Comparison of ENCODE assay signal across 16 mouse cellular contexts in genomic region chr11:11528760-11529159, GRCm38 (mm10).
DNase-seq lines count a peak whose midpoint lies in the region; ATAC-seq and TF ChIP-seq lines count a peak whose summit lies in the region.
"Had no signal": no experiment of that assay in that cellular context is flagged by ENCODE, and none has a peak within 500 bp of the region (broad histone marks: within the 10 kb centered on the region; RNA-seq: fewer than 3 reads in every experiment).

No protein-coding gene starts in this region.

- TF ChIP-seq CTCF in MEL (IDR thresholded peaks at IDR 0.05 in 2 of 3, conservative IDR thresholded peaks at IDR 0.05 in 1 of 3; ENCODE audit: control insufficient read depth in 1 of 3, insufficient read depth in 1 of 3, low read depth in 2 of 3, low read length in 3 of 3, poor library complexity in 1 of 3, severe bottlenecking in 1 of 3), result no peak
- TF ChIP-seq CTCF in liver, postnatal 0 days (IDR thresholded peaks at IDR 0.05; ENCODE audit: low read depth), result no peak
- no peak for TF ChIP-seq CTCF in thymus, adult 2 months (IDR thresholded peaks at IDR 0.05; ENCODE audit: borderline replicate concordance, control insufficient read depth, extremely low read depth, insufficient read depth, low read length, poor library complexity)
- TF ChIP-seq CTCF in cerebellum, adult 2 months (IDR thresholded peaks at IDR 0.05; ENCODE audit: borderline replicate concordance, insufficient read depth, low read depth, low read length), result no peak

- intact Hi-C loops in left cerebral cortex, postnatal 14 days (cut with DNase I), result no loop called here

- no peak overlapping the region; the same call in 1 of the 2 replicates for H3K9ac ChIP-seq in MEL (ENCODE audit: control insufficient read depth, low read depth, low read length, poor library complexity, severe bottlenecking)
- no peak overlapping the region for H3K9ac ChIP-seq in liver, postnatal 0 days (replicated peaks)
- H3K9ac ChIP-seq: embryonic facial prominence, embryonic 13.5 days had no signal

- peak overlapping the region; percentile 7; the same call in 1 of the 2 replicates for H3K4me2 ChIP-seq in liver, postnatal 0 days (ENCODE audit: low read depth, low read length)
- H3K4me2 ChIP-seq: embryonic facial prominence, embryonic 13.5 days had no signal

- H3K27me3 ChIP-seq in MEL (ENCODE audit: control insufficient read depth in 1 of 2, insufficient read depth in 2 of 2, low read length in 2 of 2), result no peaks in the 10 kb centered on the region
- H3K27me3 ChIP-seq in liver, postnatal 0 days (ENCODE audit: insufficient read depth, low read length), result no peaks in the 10 kb centered on the region
- H3K27me3 ChIP-seq in thymus, adult 2 months (ENCODE audit: control insufficient read depth, insufficient read depth, low read length), result no peaks in the 10 kb centered on the region
- H3K27me3 ChIP-seq in cerebellum, adult 2 months (ENCODE audit: control insufficient read depth, insufficient read depth, low read length), result no peaks in the 10 kb centered on the region
- H3K27me3 ChIP-seq: embryonic facial prominence, embryonic 13.5 days had no signal

- no peak for TF ChIP-seq RAD21 in MEL (IDR thresholded peaks at IDR 0.05; ENCODE audit: low read depth, low read length)

- peaks cover 22 to 27% of the 10 kb centered on the region in 2 experiments for H3K4me1 ChIP-seq in MEL (ENCODE audit: control insufficient read depth in 1 of 2, insufficient read depth in 2 of 2, low read length in 2 of 2)
- H3K4me1 ChIP-seq in liver, postnatal 0 days (ENCODE audit: insufficient read depth), result 0 out of 2 replicates have a peak, but pooled peaks cover 3% of the 10 kb centered on the region
- H3K4me1 ChIP-seq in thymus, adult 2 months (replicated peaks; ENCODE audit: control insufficient read depth, insufficient read depth, low read length), result peaks cover 11% of the 10 kb centered on the region
- H3K4me1 ChIP-seq in cerebellum, adult 2 months (ENCODE audit: control insufficient read depth, insufficient read depth, low read length), result no peaks in the 10 kb centered on the region
- H3K4me1 ChIP-seq: embryonic facial prominence, embryonic 13.5 days; heart, embryonic 10.5 days had no signal

- no peaks in the 10 kb centered on the region for H3K79me2 ChIP-seq in MEL (ENCODE audit: control insufficient read depth, insufficient read depth, low read length, poor library complexity)

- DNase-seq in CD4-positive, CD25-positive, alpha-beta regulatory T cell, adult 2 months (ENCODE audit: low read depth, low spot score), result peak; percentile 73
- DNase-seq in MEL (ENCODE audit: low read depth, low spot score), result peak; percentile 41
- DNase-seq in liver, postnatal 0 days, result no peak
- DNase-seq in thymus, adult 2 months, result peak; percentile 72
- DNase-seq in cerebellum, adult 2 months, result no peak
- DNase-seq in cerebellum, adult 9-10 months, result no peak
- DNase-seq in left cerebral cortex, postnatal 14 days (ENCODE audit: low spot score in 2 of 2), result no peak
- DNase-seq: cerebellum, adult 9-11 months; heart, postnatal 36 days; kidney, adult 11 months; kidney, postnatal 36 days; layer of hippocampus, postnatal 36 days had no signal

- WGBS in liver, postnatal 0 days (ENCODE audit: insufficient replicate concordance), result 38% methylated on average over 11 of the region's 11 CpGs
- 3% methylated on average over 11 of the region's 11 CpGs for WGBS in thymus, adult 2 months
- 69% methylated on average over 11 of the region's 11 CpGs for WGBS in cerebellum, adult 2 months

- H3K9me3 ChIP-seq in MEL (replicated peaks; ENCODE audit: insufficient read depth, low read length), result no peaks in the 10 kb centered on the region
- no peaks in the 10 kb centered on the region for H3K9me3 ChIP-seq in liver, postnatal 0 days (ENCODE audit: low read length)
- H3K9me3 ChIP-seq: embryonic facial prominence, embryonic 13.5 days; heart, embryonic 10.5 days had no signal

- no peak for TF ChIP-seq POLR2A in MEL (IDR thresholded peaks at IDR 0.05; ENCODE audit: control insufficient read depth in 1 of 2, insufficient read depth in 1 of 2, low read depth in 1 of 2, low read length in 2 of 2, poor library complexity in 1 of 2)
- no peak for TF ChIP-seq POLR2A in thymus, adult 2 months (IDR thresholded peaks at IDR 0.05; ENCODE audit: control insufficient read depth, extremely low read depth, insufficient read depth, low read length, poor library complexity)
- no peak for TF ChIP-seq POLR2A in cerebellum, adult 2 months (IDR thresholded peaks at IDR 0.05; ENCODE audit: borderline replicate concordance, insufficient read depth, low read length)

- H3K4me3 ChIP-seq in MEL (ENCODE audit: control insufficient read depth in 1 of 2, insufficient read depth in 1 of 2, low read depth in 2 of 2, low read length in 2 of 2), result no peak overlapping the region
- no peak overlapping the region for H3K4me3 ChIP-seq in liver, postnatal 0 days (ENCODE audit: low read depth, low read length)
- H3K4me3 ChIP-seq in thymus, adult 2 months (ENCODE audit: control insufficient read depth, insufficient read depth, low read length), result no peak overlapping the region; the same call in 1 of the 2 replicates
- H3K4me3 ChIP-seq in cerebellum, adult 2 months (replicated peaks; ENCODE audit: insufficient read depth, low read depth, low read length), result no peak overlapping the region
- H3K4me3 ChIP-seq: embryonic facial prominence, embryonic 13.5 days; heart, embryonic 10.5 days had no signal

- ATAC-seq in liver, postnatal 0 days, result no peak
- ATAC-seq: forebrain, embryonic 14.5 days had no signal

- TF ChIP-seq EP300 in MEL (IDR thresholded peaks at IDR 0.05; ENCODE audit: low read depth in 1 of 2, low read length in 2 of 2), result no peak
- no peak for TF ChIP-seq EP300 in liver, postnatal 0 days (IDR thresholded peaks at IDR 0.05; ENCODE audit: low read depth)

- no peak overlapping the region for H3K27ac ChIP-seq in MEL (ENCODE audit: control insufficient read depth, low read depth, low read length)
- no peak overlapping the region for H3K27ac ChIP-seq in liver, postnatal 0 days (ENCODE audit: low read depth)
- H3K27ac ChIP-seq in thymus, adult 2 months (ENCODE audit: control insufficient read depth, insufficient read depth, low read length), result peak overlapping the region; percentile 88
- no peak overlapping the region for H3K27ac ChIP-seq in cerebellum, adult 2 months (ENCODE audit: insufficient read depth, low read length)
- H3K27ac ChIP-seq: embryonic facial prominence, embryonic 13.5 days; heart, embryonic 10.5 days; macrophage had no signal

- H3K36me3 ChIP-seq in MEL (ENCODE audit: control insufficient read depth in 1 of 2, insufficient read depth in 2 of 2, low read length in 2 of 2), result peaks cover 0 to 35% of the 10 kb centered on the region in 2 experiments; a peak in 2 of 4 replicates
- no peaks in the 10 kb centered on the region for H3K36me3 ChIP-seq in liver, postnatal 0 days (replicated peaks; ENCODE audit: insufficient read depth, low read length)
- H3K36me3 ChIP-seq in thymus, adult 2 months (ENCODE audit: control insufficient read depth, insufficient read depth, low read length), result no peaks in the 10 kb centered on the region
- H3K36me3 ChIP-seq: embryonic facial prominence, embryonic 13.5 days; heart, embryonic 10.5 days had no signal

TF ChIP-seq in MEL, 35 proteins besides CTCF, POLR2A, EP300 and RAD21:
- no peak for TF ChIP-seq CHD2 (IDR thresholded peaks at IDR 0.05; ENCODE audit: low read length)
- no peak for TF ChIP-seq SMC3 (IDR thresholded peaks at IDR 0.05; ENCODE audit: low read depth, low read length)
- TF ChIP-seq POLR2AphosphoS2 (IDR thresholded peaks at IDR 0.05; ENCODE audit: low read length), result no peak
- TF ChIP-seq GATA1 (IDR thresholded peaks at IDR 0.05; ENCODE audit: low read depth, low read length), result no peak
- TF ChIP-seq HCFC1 (IDR thresholded peaks at IDR 0.05; ENCODE audit: low read depth, low read length), result no peak
- TF ChIP-seq MEF2A (IDR thresholded peaks at IDR 0.05; ENCODE audit: extremely low read depth, insufficient replicate concordance, low read depth, low read length, poor library complexity, severe bottlenecking), result no peak
- no peak for TF ChIP-seq BHLHE40 (IDR thresholded peaks at IDR 0.05; ENCODE audit: borderline replicate concordance, low read depth, low read length)
- no peak for TF ChIP-seq SIN3A (IDR thresholded peaks at IDR 0.05; ENCODE audit: low read length)
- no peak for TF ChIP-seq JUND (IDR thresholded peaks at IDR 0.05; ENCODE audit: low read depth, low read length)
- no peak for TF ChIP-seq E2F4 (IDR thresholded peaks at IDR 0.05; ENCODE audit: borderline replicate concordance, low read depth, low read length)
- no peak for TF ChIP-seq UBTF (IDR thresholded peaks at IDR 0.05; ENCODE audit: borderline replicate concordance, insufficient read depth, low read depth, low read length)

Comparison
In these comparisons a context has a peak if more than half of its experiments do, and no peak if none do; other contexts are left out.
1. DNase-seq: peak in CD4-positive, CD25-positive, alpha-beta regulatory T cell, adult 2 months (single experiment), MEL (single experiment) and thymus, adult 2 months (single experiment); none in liver, postnatal 0 days (single experiment), cerebellum, adult 2 months (0 of 2), cerebellum, adult 9-10 months (single experiment) and left cerebral cortex, postnatal 14 days (0 of 2).